Mouse (Mus musculus) liver, postnatal 0 days (tissue): ENCODE measurements around the gene Selenoo. TPM values are rescaled to one million over a fixed set of nuclear protein-coding genes. Genes with fewer than 3 reads are reported as not detected.

ENCODE experiments used
- ATAC-seq: fragments of 200-750 bp; cut with Nextera tagmentation; 2 replicates; pipeline ENCODE4 v1.8.0; 2017; ENCODE audit warnings: mild to moderate bottlenecking, moderate library complexity
- DNase-seq: peaks from one replicate; pipeline ENCODE4 v3.0.0-alpha.2; 2016
- H3K27ac ChIP-seq: fragments of 300-500 bp; sonication (generic); 2 replicates; pipeline ENCODE4 v1.5.1; 2014; ENCODE audit warnings: antibody characterized with exemption, moderate library complexity, mild to moderate bottlenecking, low read depth
- H3K27me3 ChIP-seq: fragments of 300-500 bp; sonication (generic); 2 replicates; pipeline ENCODE4 v1.6.1; 2014; ENCODE audit warnings: low read length, control low read depth, mixed read lengths; ENCODE audit not compliant: insufficient read depth
- H3K36me3 ChIP-seq: fragments of 300-500 bp; sonication (generic); replicated peaks from 2 replicates; pipeline ENCODE4 v1.6.1; 2014; ENCODE audit warnings: mild to moderate bottlenecking, control low read depth, low read length, moderate library complexity, mixed read lengths; ENCODE audit not compliant: insufficient read depth
- H3K4me1 ChIP-seq: fragments of 300-500 bp; sonication (generic); 2 replicates; pipeline ENCODE4 v1.6.1; 2014; ENCODE audit warnings: antibody characterized with exemption, mild to moderate bottlenecking, control low read depth; ENCODE audit not compliant: insufficient read depth
- H3K4me2 ChIP-seq: fragments of 300-500 bp; sonication (generic); 2 replicates; pipeline ENCODE4 v1.6.1; 2014; ENCODE audit warnings: low read depth, mild to moderate bottlenecking, low read length, moderate library complexity, mixed read lengths
- H3K4me3 ChIP-seq: fragments of 300-500 bp; sonication (generic); 2 replicates; pipeline ENCODE4 v1.5.1; 2014; ENCODE audit warnings: low read depth, low read length
- H3K9ac ChIP-seq: fragments of 300-500 bp; sonication (generic); replicated peaks from 2 replicates; pipeline ENCODE4 v1.6.1; 2014; ENCODE audit warnings: mild to moderate bottlenecking, moderate library complexity
- H3K9me3 ChIP-seq: fragments of 300-500 bp; sonication (generic); 2 replicates; pipeline ENCODE4 v1.6.1; 2016; ENCODE audit warnings: mild to moderate bottlenecking, control low read depth, low read length, mixed read lengths
- CTCF ChIP-seq: sonication (generic); IDR thresholded peaks from 2 replicates; pipeline ENCODE4 v1.5.1; 2016; ENCODE audit warnings: antibody characterized with exemption, low read depth
- EP300 ChIP-seq: IDR thresholded peaks from 2 replicates; pipeline ENCODE4 v1.6.1; 2016; ENCODE audit warnings: antibody characterized with exemption, low read depth, mild to moderate bottlenecking
- WGBS: fragments of 180-500 bp; shearing (Covaris S2); extraction: QIAGEN DNeasy Blood & Tissue Kit; methylation state at CpG from one replicate; pipeline ENCODE4 v1.1.7; 2014; ENCODE audit not compliant: insufficient replicate concordance; 5-methylcytosine and 5-hydroxymethylcytosine counted together
- polyA plus RNA-seq: library from polyadenylated mRNA; unstranded; fragments of >200 nt; fragmentation: Nextera tagmentation; extraction: Ambion mirVana; gene quantifications from 2 replicates; pipeline ENCODE4 v1.2.1, GENCODE M21; 2015

Selenoo gene
- polyA plus RNA-seq, 1 experiment from 2014 or later, result 14.3 TPM

DNA sequence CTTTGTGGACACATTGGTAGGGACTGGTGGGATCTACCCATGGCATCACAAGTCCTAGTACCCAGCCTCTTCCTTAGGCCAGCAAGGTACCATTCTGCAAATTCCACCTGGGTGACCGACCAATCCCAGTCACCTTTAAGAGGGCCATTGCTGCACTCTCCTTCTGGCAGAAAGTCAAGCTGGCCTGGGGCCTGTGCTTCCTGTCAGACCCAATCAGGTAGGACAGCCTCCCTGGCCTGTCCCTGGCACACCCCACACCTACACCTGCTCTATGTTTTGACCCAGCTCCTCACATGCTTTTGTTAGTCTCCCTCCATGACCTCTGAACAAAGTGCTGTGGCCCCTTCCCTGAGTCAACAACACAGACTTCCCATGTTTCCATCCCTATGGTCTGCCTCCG lies 4.1 kb upstream of the Selenoo start:
- H3K9me3 ChIP-seq, result no peaks in the 10 kb centered on the region
- H3K36me3 ChIP-seq, result peaks cover 50% of the 10 kb centered on the region
- H3K27me3 ChIP-seq, result no peaks in the 10 kb centered on the region
- H3K4me1 ChIP-seq, result peaks cover 19% of the 10 kb centered on the region
- DNase-seq (no peak), ATAC-seq (no peak)
- no peak overlapping the region for H3K4me3 ChIP-seq
- WGBS, result 85% methylated on average over 2 of the region's 2 CpGs
- TF ChIP-seq EP300 (no peak), CTCF (no peak)
- no peak overlapping the region for H3K4me2 ChIP-seq
- peak overlapping the region; percentile 80; the same call in 1 of the 2 replicates for H3K27ac ChIP-seq
- H3K9ac ChIP-seq, result no peak overlapping the region

GRCm38 (mm10) chr15:89089248-89090051 lies 566 bp downstream of the Selenoo start:
- H3K4me1 ChIP-seq, result peaks cover 31% of the 10 kb centered on the region
- ATAC-seq, result peak; percentile 70
- peak overlapping the region; percentile 95 for H3K9ac ChIP-seq
- no peaks in the 10 kb centered on the region for H3K27me3 ChIP-seq
- peak overlapping the region; percentile 81 for H3K4me3 ChIP-seq
- H3K36me3 ChIP-seq, result peaks cover 41% of the 10 kb centered on the region
- TF ChIP-seq EP300 (peak; percentile 45; the same call in 1 of the 2 replicates), CTCF (no peak)
- H3K9me3 ChIP-seq, result no peaks in the 10 kb centered on the region
- 4% methylated on average over 59 of the region's 68 CpGs for WGBS
- H3K27ac ChIP-seq, result peak overlapping the region; percentile 96
- peak overlapping the region; percentile 88 for H3K4me2 ChIP-seq
- peak; percentile 61 for DNase-seq

GRCm38 (mm10) chr15:89090662-89091061 lies 1.8 kb downstream of the Selenoo start:
- Histone ChIP-seq H3K27ac (peak overlapping the region; percentile 96), H3K4me2 (peak overlapping the region; percentile 88), H3K27me3 (no peaks in the 10 kb centered on the region), H3K9me3 (no peaks in the 10 kb centered on the region), H3K4me3 (no peak overlapping the region), H3K4me1 (peaks cover 30% of the 10 kb centered on the region), H3K36me3 (peaks cover 42% of the 10 kb centered on the region), H3K9ac (0 out of 2 replicates have a peak overlapping the region, but pooled peaks have one; percentile 2)
- TF ChIP-seq EP300 (no peak), CTCF (no peak)
- ATAC-seq (no peak), DNase-seq (no peak)
- 84% methylated on average over 4 of the region's 4 CpGs for WGBS

DNA sequence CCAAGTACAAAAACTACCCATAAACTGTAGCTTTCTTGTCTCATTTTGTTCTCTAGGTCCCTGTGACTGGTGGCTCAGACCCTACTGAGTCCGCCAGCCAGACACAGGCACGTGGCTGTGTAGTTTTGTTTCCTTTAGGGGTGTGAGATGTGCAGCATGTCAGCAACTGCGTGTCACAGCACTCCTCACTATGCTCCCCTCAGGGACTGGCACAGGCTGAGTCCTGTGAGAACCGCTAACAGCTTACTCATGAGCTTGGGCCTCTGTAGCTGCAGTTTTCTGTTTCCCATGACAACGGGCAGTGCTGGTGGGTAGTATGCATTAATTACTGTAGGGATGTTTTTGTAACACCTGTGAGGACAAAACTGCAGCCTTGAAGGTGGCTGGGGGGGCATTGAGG lies 3.3 kb downstream of the Selenoo start:
- DNase-seq (no peak), ATAC-seq (no peak)
- no peak overlapping the region for H3K4me3 ChIP-seq
- no peaks in the 10 kb centered on the region for H3K27me3 ChIP-seq
- H3K9me3 ChIP-seq, result no peaks in the 10 kb centered on the region
- H3K4me2 ChIP-seq, result no peak overlapping the region
- WGBS, result 85% methylated on average over 5 of the region's 5 CpGs
- H3K27ac ChIP-seq, result no peak overlapping the region
- H3K4me1 ChIP-seq, result peaks cover 30% of the 10 kb centered on the region
- H3K36me3 ChIP-seq, result peaks cover 42% of the 10 kb centered on the region
- TF ChIP-seq CTCF, result no peak
- TF ChIP-seq EP300, result no peak
- H3K9ac ChIP-seq, result no peak overlapping the region

GRCm38 (mm10) chr15:89097450-89097849 lies 8.6 kb downstream of the Selenoo start:
- peaks cover 89% of the 10 kb centered on the region for H3K36me3 ChIP-seq
- H3K27me3 ChIP-seq, result no peaks in the 10 kb centered on the region
- TF ChIP-seq CTCF, result no peak
- no peak for TF ChIP-seq EP300
- WGBS, result 90% methylated on average over 5 of the region's 5 CpGs
- ATAC-seq (no peak), DNase-seq (no peak)
- H3K4me1 ChIP-seq, result no peaks in the 10 kb centered on the region
- H3K4me2 ChIP-seq, result no peak overlapping the region
- H3K4me3 ChIP-seq, result no peak overlapping the region
- H3K9ac ChIP-seq, result no peak overlapping the region
- H3K27ac ChIP-seq, result no peak overlapping the region
- H3K9me3 ChIP-seq, result no peaks in the 10 kb centered on the region

DNA sequence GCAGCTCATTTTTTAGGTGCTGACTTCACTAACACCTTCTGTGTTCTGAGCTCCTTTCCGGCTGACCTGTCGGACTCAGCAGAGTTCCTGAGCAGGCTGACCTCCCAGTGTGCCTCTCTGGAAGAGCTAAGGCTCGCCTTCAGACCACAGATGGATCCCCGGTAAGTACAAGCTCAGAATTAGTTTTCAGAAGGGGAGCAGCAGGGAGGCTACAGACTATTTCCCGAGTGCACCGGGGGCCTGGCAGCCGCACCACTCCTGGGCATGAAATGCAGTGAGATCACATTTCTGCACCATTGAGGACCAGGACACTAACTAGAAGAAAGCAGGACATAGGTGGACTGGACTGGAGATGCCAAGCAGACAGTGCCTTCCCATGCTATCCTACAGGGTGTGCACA lies 9.7 kb downstream of the Selenoo start:
- Histone ChIP-seq H3K4me2 (no peak overlapping the region), H3K9me3 (no peaks in the 10 kb centered on the region), H3K27me3 (no peaks in the 10 kb centered on the region), H3K9ac (no peak overlapping the region), H3K36me3 (peaks cover 92% of the 10 kb centered on the region), H3K4me1 (no peaks in the 10 kb centered on the region), H3K27ac (0 out of 2 replicates have a peak overlapping the region, but pooled peaks have one; percentile 22), H3K4me3 (no peak overlapping the region)
- no peak for TF ChIP-seq EP300
- TF ChIP-seq CTCF, result no peak
- no peak for ATAC-seq
- WGBS, result 84% methylated on average over 7 of the region's 7 CpGs
- no peak for DNase-seq
